Mouse (Mus musculus): ENCODE measurements at regions not wholly inside any gene's neighbourhood (a gene's known extent, or its start where the extent isn't known, plus 50 kb on each side); places are given as distances from the start of the nearest gene placed in this dataset.

- TF ChIP-seq POLR2A (IDR thresholded peaks at IDR 0.05; ENCODE audit: low read depth, low read length): no peak
- TF ChIP-seq CTCF (conservative IDR thresholded peaks at IDR 0.05 in 1 of 2, IDR thresholded peaks at IDR 0.05 in 1 of 2; ENCODE audit: low read depth in 2 of 2, low read length in 2 of 2): no peak
- TF ChIP-seq EP300 (IDR thresholded peaks at IDR 0.05; ENCODE audit: low read length): no peak
- TF ChIP-seq ZC3H11A (IDR thresholded peaks at IDR 0.05; ENCODE audit: low read depth, low read length): no peak
- no peak for TF ChIP-seq NRF1 (IDR thresholded peaks at IDR 0.05; ENCODE audit: low read depth, low read length)
- TF ChIP-seq MAX (IDR thresholded peaks at IDR 0.05; ENCODE audit: low read length): no peak
- no peak for TF ChIP-seq MAZ (IDR thresholded peaks at IDR 0.05; ENCODE audit: low read depth, low read length)
- no peak for TF ChIP-seq USF1 (IDR thresholded peaks at IDR 0.05; ENCODE audit: low read depth, low read length)
These were observed 94.9 kb upstream of the Kazn start for GRCm38 (mm10) chr4:142334084-142334483.

Measured in CH12.LX (cell line).